11 mouse cellular contexts compared by ENCODE assay signal in genomic region chr15:80175316-80175715, GRCm38 (mm10). TPM values are rescaled to one million over a fixed set of nuclear protein-coding genes. Genes with fewer than 3 reads are reported as not detected.
DNase-seq lines count a peak whose midpoint lies in the region; ATAC-seq and TF ChIP-seq lines count a peak whose summit lies in the region.
"Had no signal": no experiment of that assay in that cellular context is flagged by ENCODE, and none has a peak within 500 bp of the region (broad histone marks: within the 10 kb centered on the region; RNA-seq: fewer than 3 reads in every experiment).

No protein-coding gene starts in this region.

- peak overlapping the region; percentile 85 for H3K4me2 ChIP-seq in hindbrain, embryonic 13.5 days
- peak overlapping the region; percentile 75 for H3K4me2 ChIP-seq in midbrain, embryonic 14.5 days (ENCODE audit: low read length)

- no peaks in the 10 kb centered on the region for H3K27me3 ChIP-seq in cerebellum, adult 2 months (ENCODE audit: control insufficient read depth, insufficient read depth, low read length)
- H3K27me3 ChIP-seq in hindbrain, embryonic 13.5 days: 0 out of 2 replicates have a peak, but pooled peaks cover 4% of the 10 kb centered on the region
- H3K27me3 ChIP-seq in midbrain, embryonic 14.5 days (ENCODE audit: control insufficient read depth, insufficient read depth, low read length): no peaks in the 10 kb centered on the region
- H3K27me3 ChIP-seq: Patski had no signal

- peaks cover 39% of the 10 kb centered on the region for H3K4me1 ChIP-seq in cerebellum, adult 2 months (ENCODE audit: control insufficient read depth, insufficient read depth, low read length)
- H3K4me1 ChIP-seq in hindbrain, embryonic 13.5 days (replicated peaks): peaks cover 54% of the 10 kb centered on the region
- peaks cover 15% of the 10 kb centered on the region for H3K4me1 ChIP-seq in midbrain, embryonic 14.5 days (ENCODE audit: control insufficient read depth, insufficient read depth, low read length)
- H3K4me1 ChIP-seq in lung, adult 2 months (ENCODE audit: control insufficient read depth, insufficient read depth, low read length): no peaks in the 10 kb centered on the region

- H3K9ac ChIP-seq in hindbrain, embryonic 13.5 days: peak overlapping the region; percentile 99
- peak overlapping the region; percentile 99; the same call in 1 of the 2 replicates for H3K9ac ChIP-seq in midbrain, embryonic 14.5 days (replicated peaks; ENCODE audit: low read length)

- no peak for ATAC-seq in hindbrain, embryonic 13.5 days (ENCODE audit: low FRiP score)
- no peak for ATAC-seq in midbrain, embryonic 14.5 days (ENCODE audit: low FRiP score, low TSS enrichment)
- ATAC-seq: Patski had no signal

- DNase-seq in cerebellum, adult 2 months: peak; percentile 78 to 84
- peak; percentile 59 to 69 for DNase-seq in cerebellum, postnatal 36 days
- no peak for DNase-seq in midbrain, embryonic 14.5 days
- no peak for DNase-seq in MN1 (ENCODE audit: low spot score)
- DNase-seq in left cerebral cortex, adult 11 months (ENCODE audit: low spot score): no peak
- DNase-seq in kidney, postnatal 10 days: no peak
- no peak for DNase-seq in lung, adult 2 months
- DNase-seq: kidney, postnatal 4 days had no signal

- no peaks in the 10 kb centered on the region for H3K36me3 ChIP-seq in hindbrain, embryonic 13.5 days
- no peaks in the 10 kb centered on the region for H3K36me3 ChIP-seq in midbrain, embryonic 14.5 days (ENCODE audit: control insufficient read depth, insufficient read depth, low read length)

- 6% methylated on average over 9 of the region's 9 CpGs for WGBS in cerebellum, adult 2 months
- 79% methylated on average over 9 of the region's 9 CpGs for WGBS in hindbrain, embryonic 13.5 days
- 77% methylated on average over 9 of the region's 9 CpGs for WGBS in midbrain, embryonic 14.5 days
- 79% methylated on average over 9 of the region's 9 CpGs for WGBS in lung, adult 2 months

- peak overlapping the region; percentile 96 for H3K4me3 ChIP-seq in cerebellum, adult 2 months (replicated peaks; ENCODE audit: insufficient read depth, low read depth, low read length)
- H3K4me3 ChIP-seq in hindbrain, embryonic 13.5 days: peak overlapping the region; percentile 95
- peak overlapping the region; percentile 97 for H3K4me3 ChIP-seq in midbrain, embryonic 14.5 days (replicated peaks; ENCODE audit: low read depth, low read length)
- H3K4me3 ChIP-seq in lung, adult 2 months (replicated peaks; ENCODE audit: extremely low read depth, low read depth, low read length): no peak overlapping the region
- H3K4me3 ChIP-seq: megakaryocyte, embryonic 14.5 days had no signal

- TF ChIP-seq POLR2A in cerebellum, adult 2 months (IDR thresholded peaks at IDR 0.05; ENCODE audit: borderline replicate concordance, insufficient read depth, low read length): no peak
- TF ChIP-seq POLR2A in lung, adult 2 months (IDR thresholded peaks at IDR 0.05; ENCODE audit: borderline replicate concordance, extremely low read depth, low read depth, low read length): no peak

- no peak for TF ChIP-seq CTCF in cerebellum, adult 2 months (IDR thresholded peaks at IDR 0.05; ENCODE audit: borderline replicate concordance, insufficient read depth, low read depth, low read length)
- no peak for TF ChIP-seq CTCF in lung, adult 2 months (IDR thresholded peaks at IDR 0.05; ENCODE audit: insufficient read depth, low read length)

- H3K9me3 ChIP-seq in hindbrain, embryonic 13.5 days: no peaks in the 10 kb centered on the region
- H3K9me3 ChIP-seq in midbrain, embryonic 14.5 days (ENCODE audit: control insufficient read depth, low read length): no peaks in the 10 kb centered on the region

- peak overlapping the region; percentile 86 for H3K27ac ChIP-seq in cerebellum, adult 2 months (ENCODE audit: insufficient read depth, low read length)
- H3K27ac ChIP-seq in hindbrain, embryonic 13.5 days: peak overlapping the region; percentile 10; the same call in 1 of the 2 replicates
- H3K27ac ChIP-seq in midbrain, embryonic 14.5 days (replicated peaks; ENCODE audit: low read depth, low read length): no peak overlapping the region

RNA-seq across cellular contexts. Expression of gene Mgat3, which starts 1.8 kb away (rescaled TPM):
- 106 and 114 TPM in 2 replicates for polyA plus RNA-seq in cerebellum, adult 2 months (2012; rRNA removed)
- polyA plus RNA-seq in hindbrain, embryonic 13.5 days (2015; fragmentation: Nextera tagmentation; extraction: Ambion mirVana): 12.2 and 13.0 TPM in 2 replicates
- polyA plus RNA-seq in midbrain, embryonic 14.5 days (2014; fragmentation: Nextera tagmentation; extraction: Ambion mirVana): 19.9 and 20.5 TPM in 2 replicates
- 21.5 and 23.9 TPM in 2 replicates for polyA plus RNA-seq in lung, adult 2 months (2012; rRNA removed)

RNA-seq across cellular contexts. Expression of gene Tab1, which starts 42.4 kb away (rescaled TPM):
- polyA plus RNA-seq in cerebellum, adult 2 months (2012; rRNA removed): 50.0 and 50.2 TPM in 2 replicates
- polyA plus RNA-seq in hindbrain, embryonic 13.5 days (2015; fragmentation: Nextera tagmentation; extraction: Ambion mirVana): 38.3 and 41.2 TPM in 2 replicates
- polyA plus RNA-seq in midbrain, embryonic 14.5 days (2014; fragmentation: Nextera tagmentation; extraction: Ambion mirVana): 37.9 and 42.5 TPM in 2 replicates
- 19.1 and 23.5 TPM in 2 replicates for polyA plus RNA-seq in lung, adult 2 months (2012; rRNA removed)

RNA-seq across cellular contexts. Expression of gene Mief1, which starts 58.5 kb away (rescaled TPM):
- 18.4 and 19.6 TPM in 2 replicates for polyA plus RNA-seq in cerebellum, adult 2 months (2012; rRNA removed)
- 36.9 and 37.7 TPM in 2 replicates for polyA plus RNA-seq in hindbrain, embryonic 13.5 days (2015; fragmentation: Nextera tagmentation; extraction: Ambion mirVana)
- polyA plus RNA-seq in midbrain, embryonic 14.5 days (2014; fragmentation: Nextera tagmentation; extraction: Ambion mirVana): 28.1 and 41.7 TPM in 2 replicates
- polyA plus RNA-seq in lung, adult 2 months (2012; rRNA removed): 10.7 and 14.6 TPM in 2 replicates

Comparison
In these comparisons a context has a peak if more than half of its experiments do, and no peak if none do; other contexts are left out.
1. DNase-seq: peak in cerebellum, adult 2 months (2 of 2) and cerebellum, postnatal 36 days (2 of 2); none in midbrain, embryonic 14.5 days (single experiment), MN1 (single experiment), left cerebral cortex, adult 11 months (single experiment), kidney, postnatal 10 days (single experiment) and lung, adult 2 months (single experiment).